Mouse (Mus musculus) myocyte (in vitro differentiated cells): ENCODE measurements around the gene Agap1.

ENCODE experiments used
- E2F4 ChIP-seq: IDR thresholded peaks from one replicate; pipeline ENCODE4 v1.6.1; 2011; ENCODE audit warnings: mild to moderate bottlenecking, control low read depth, moderate library complexity; ENCODE audit not compliant: insufficient read depth
- MAX ChIP-seq: IDR thresholded peaks from one replicate; pipeline ENCODE4 v1.6.1; 2011; ENCODE audit warnings: low read depth, mild to moderate bottlenecking, control low read depth
- MYOG ChIP-seq, 3 experiments: IDR thresholded peaks; one replicate each; pipeline ENCODE4 v1.6.1; 2011; ENCODE audit warnings: control low read depth in 2 of 3, low read depth in 2 of 3, mild to moderate bottlenecking in 2 of 3; ENCODE audit not compliant: insufficient read length in 2 of 3, control insufficient read depth in 1 of 3, insufficient read depth in 1 of 3
- POLR2A ChIP-seq: IDR thresholded peaks from one replicate; pipeline ENCODE4 v1.6.1; 2011; ENCODE audit warnings: low read depth, mild to moderate bottlenecking, control low read depth, moderate library complexity; ENCODE audit not compliant: insufficient read length
- TCF12 ChIP-seq: IDR thresholded peaks from one replicate; pipeline ENCODE4 v1.6.1; 2011; ENCODE audit warnings: mild to moderate bottlenecking, control low read depth; ENCODE audit not compliant: poor library complexity, insufficient read depth, severe bottlenecking
- USF1 ChIP-seq: IDR thresholded peaks from one replicate; pipeline ENCODE4 v1.6.1; 2011; ENCODE audit warnings: low read depth, mild to moderate bottlenecking, control low read depth, moderate library complexity

- no peak for TF ChIP-seq POLR2A
- TF ChIP-seq USF1, result no peak
- no peak for TF ChIP-seq E2F4
- no peak for TF ChIP-seq MYOG (IDR thresholded peaks at IDR 0.05; ENCODE audit: control insufficient read depth in 1 of 3, insufficient read depth in 1 of 3, insufficient read length in 2 of 3, low read depth in 2 of 3)
- TF ChIP-seq TCF12, result no peak
- TF ChIP-seq MAX, result no peak
Observed at GRCm38 (mm10) chr1:89563399-89563798, 108.8 kb downstream of the Agap1 start.
